Mouse (Mus musculus) brain, embryonic 14.5 days (tissue): ENCODE measurements at regions not wholly inside any gene's neighbourhood (a gene's known extent, or its start where the extent isn't known, plus 50 kb on each side); places are given as distances from the start of the nearest gene placed in this dataset.

Experiments
- CTCF ChIP-seq: fragments of 200-500 bp; IDR thresholded peaks from 2 replicates; pipeline ENCODE4 v1.5.1; 2012; ENCODE audit warnings: inconsistent platforms, mild to moderate bottlenecking, moderate library complexity, borderline replicate concordance; ENCODE audit not compliant: insufficient read depth, insufficient read length; ENCODE audit errors: extremely low read depth
- POLR2A ChIP-seq: fragments of 200-500 bp; IDR thresholded peaks from 2 replicates; pipeline ENCODE4 v1.6.1; 2012; ENCODE audit warnings: mild to moderate bottlenecking, inconsistent platforms, borderline replicate concordance; ENCODE audit not compliant: poor library complexity, insufficient read depth, insufficient read length, severe bottlenecking; ENCODE audit errors: extremely low read depth

DNA sequence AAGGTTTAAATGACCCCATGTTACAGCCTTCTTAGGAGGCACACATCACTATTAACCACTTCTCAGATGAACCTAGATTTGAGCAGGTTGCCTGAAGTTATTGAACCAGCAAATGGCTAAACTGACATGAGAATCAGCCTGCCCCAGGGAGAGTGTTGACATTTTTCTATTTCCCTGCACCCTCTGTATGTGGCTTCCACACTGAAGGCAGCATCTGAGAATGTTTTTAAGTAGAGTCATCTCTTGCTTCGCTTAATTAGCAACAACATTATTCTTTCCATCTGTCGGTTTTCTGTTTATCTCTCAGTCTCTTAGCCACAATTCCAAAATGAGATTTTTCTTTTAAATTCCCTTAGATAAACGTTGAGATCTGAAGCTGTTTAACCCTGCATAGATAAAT, 1747.0 kb upstream of the Adam24 start:
- TF ChIP-seq CTCF = no peak
- TF ChIP-seq POLR2A = no peak
